Mouse (Mus musculus): Measurements from ENCODE around the gene Cwc22. TPM values are rescaled to one million over a fixed set of nuclear protein-coding genes. Genes with fewer than 3 reads are reported as not detected.

The Cwc22 gene
- polyA plus RNA-seq, 1 experiment: 8.5 TPM

GRCm38 (mm10) chr2:77835781-77836180 is 110.4 kb downstream of the Cwc22 start:
- Histone ChIP-seq H3K27me3 (ENCODE audit: control insufficient read depth, insufficient read depth, insufficient read length) (no peaks in the 10 kb centered on the region), H3K79me3 (ENCODE audit: low read depth) (no peaks in the 10 kb centered on the region), H3K4me3 (ENCODE audit: insufficient read depth, poor library complexity, severe bottlenecking) (no peak overlapping the region), H3K79me2 (ENCODE audit: control insufficient read depth, insufficient read depth) (no peaks in the 10 kb centered on the region), H3ac (ENCODE audit: control insufficient read depth, insufficient read length, low read depth) (no peak overlapping the region), H3K36me3 (ENCODE audit: control insufficient read depth, insufficient read depth) (no peaks in the 10 kb centered on the region)
- no peak for TF ChIP-seq FOSL1 (IDR thresholded peaks at IDR 0.05; ENCODE audit: insufficient read depth, low read length, poor library complexity, severe bottlenecking)
- no peak for TF ChIP-seq MAX (IDR thresholded peaks at IDR 0.05)
- TF ChIP-seq CTCF (IDR thresholded peaks at IDR 0.05; ENCODE audit: control insufficient read depth, insufficient read depth, insufficient read length): no peak
- TF ChIP-seq USF1 (IDR thresholded peaks at IDR 0.05; ENCODE audit: low read depth): no peak
- TF ChIP-seq CEBPB (IDR thresholded peaks at IDR 0.05; ENCODE audit: low read depth): no peak
- TF ChIP-seq MYOD1 (IDR thresholded peaks at IDR 0.05; ENCODE audit: control insufficient read depth, insufficient read length, low read depth): no peak
- TF ChIP-seq MYOG (IDR thresholded peaks at IDR 0.05; ENCODE audit: control insufficient read depth, extremely low read depth, insufficient read length): no peak

Other genes with a start within 250 kb of the Cwc22 start
- gene Zfp385b, start 126.7 kb downstream of the Cwc22 start, polyA plus RNA-seq (2012; fragmentation: generic; extraction: Trizol): 0.01 TPM

Measured in C2C12 (cell line).